Mouse (Mus musculus): ENCODE results near the gene Lypd5.

- no peak for TF ChIP-seq CTCF (conservative IDR thresholded peaks at IDR 0.05; ENCODE audit: low read length)
- no peak for TF ChIP-seq NANOG (IDR thresholded peaks at IDR 0.05; ENCODE audit: borderline replicate concordance, low read length)
These were observed 23.3 kb upstream of the Lypd5 start for GRCm38 (mm10) chr7:24325675-24326128.
